Mouse (Mus musculus): ENCODE measurements around the gene Borcs5. TPM values are rescaled to one million over a fixed set of nuclear protein-coding genes. Genes with fewer than 3 reads are reported as not detected.
A peak's percentile ranks its signal among the peaks of the same experiment; 100 is the strongest.

Borcs5 gene
- polyA plus RNA-seq, 1 experiment: 8.8 TPM

GRCm38 (mm10) chr6:134695625-134696024 is 56.3 kb downstream of the Borcs5 start:
- no peak overlapping the region for H3K4me2 ChIP-seq (ENCODE audit: low read depth)
- H3K36me3 ChIP-seq (ENCODE audit: control insufficient read depth, insufficient read depth): no peaks in the 10 kb centered on the region
- no peaks in the 10 kb centered on the region for H3K79me2 ChIP-seq (ENCODE audit: control insufficient read depth, insufficient read depth)
- H3K27me3 ChIP-seq (ENCODE audit: control insufficient read depth, insufficient read depth, insufficient read length): no peaks in the 10 kb centered on the region
- H3K4me3 ChIP-seq: no peak overlapping the region
- no peak for TF ChIP-seq TCF12 (IDR thresholded peaks at IDR 0.05; ENCODE audit: insufficient read depth, poor library complexity, severe bottlenecking)
- TF ChIP-seq POLR2A (IDR thresholded peaks at IDR 0.05; ENCODE audit: insufficient read length, low read depth): no peak
- TF ChIP-seq TCF3 (IDR thresholded peaks at IDR 0.05; ENCODE audit: insufficient read length, low read depth): no peak
- no peak for TF ChIP-seq MYOG (IDR thresholded peaks at IDR 0.05; ENCODE audit: control insufficient read depth in 1 of 3, insufficient read depth in 1 of 3, insufficient read length in 2 of 3, low read depth in 2 of 3)
- no peak for TF ChIP-seq USF1 (IDR thresholded peaks at IDR 0.05; ENCODE audit: low read depth)
- no peak for TF ChIP-seq SRF (IDR thresholded peaks at IDR 0.05; ENCODE audit: control insufficient read depth, insufficient read length, low read depth)
- TF ChIP-seq E2F4 (IDR thresholded peaks at IDR 0.05; ENCODE audit: insufficient read depth): no peak
- TF ChIP-seq MAX (IDR thresholded peaks at IDR 0.05; ENCODE audit: low read depth): no peak
- no peak for TF ChIP-seq REST (IDR thresholded peaks at IDR 0.05; ENCODE audit: insufficient read depth, insufficient read length)
- no peak for TF ChIP-seq CEBPB (IDR thresholded peaks at IDR 0.05; ENCODE audit: insufficient read depth, poor library complexity, severe bottlenecking)
- no peak for TF ChIP-seq POLR2AphosphoS2 (IDR thresholded peaks at IDR 0.05; ENCODE audit: insufficient read length, low read depth)
- no peak for TF ChIP-seq MYOD1 (IDR thresholded peaks at IDR 0.05; ENCODE audit: control insufficient read depth in 1 of 3, insufficient read length in 2 of 3, low read depth in 2 of 3)
- H3ac ChIP-seq (ENCODE audit: control insufficient read depth, insufficient read length): no peak overlapping the region

- no peaks in the 10 kb centered on the region for H3K36me3 ChIP-seq (ENCODE audit: control insufficient read depth, insufficient read depth)
These were observed 56.8 kb downstream of the Borcs5 start for GRCm38 (mm10) chr6:134696146-134696545.

GRCm38 (mm10) chr6:134696554-134696953 is 57.2 kb downstream of the Borcs5 start:
- TF ChIP-seq CEBPB (IDR thresholded peaks at IDR 0.05; ENCODE audit: insufficient read depth, poor library complexity, severe bottlenecking): no peak
- TF ChIP-seq MAX (IDR thresholded peaks at IDR 0.05; ENCODE audit: low read depth): no peak
- TF ChIP-seq E2F4 (IDR thresholded peaks at IDR 0.05; ENCODE audit: insufficient read depth): no peak
- TF ChIP-seq USF1 (IDR thresholded peaks at IDR 0.05; ENCODE audit: low read depth): no peak
- no peak for TF ChIP-seq SRF (IDR thresholded peaks at IDR 0.05; ENCODE audit: control insufficient read depth, insufficient read length, low read depth)
- no peak for TF ChIP-seq TCF3 (IDR thresholded peaks at IDR 0.05; ENCODE audit: insufficient read length, low read depth)
- H3ac ChIP-seq (ENCODE audit: control insufficient read depth, insufficient read length): no peak overlapping the region
- H3K79me2 ChIP-seq (ENCODE audit: control insufficient read depth, insufficient read depth): no peaks in the 10 kb centered on the region
- no peak overlapping the region for H3K4me3 ChIP-seq
- H3K4me2 ChIP-seq (ENCODE audit: low read depth): peak overlapping the region; percentile 12
- H3K36me3 ChIP-seq (ENCODE audit: control insufficient read depth, insufficient read depth): no peaks in the 10 kb centered on the region
- no peaks in the 10 kb centered on the region for H3K27me3 ChIP-seq (ENCODE audit: control insufficient read depth, insufficient read depth, insufficient read length)

More at GRCm38 (mm10) chr6:134696146-134696545, 56.8 kb downstream of the Borcs5 start:
- no peak overlapping the region for H3ac ChIP-seq (ENCODE audit: control insufficient read depth, insufficient read length)
- no peak for TF ChIP-seq CEBPB (IDR thresholded peaks at IDR 0.05; ENCODE audit: insufficient read depth, poor library complexity, severe bottlenecking)
- TF ChIP-seq TCF3 (IDR thresholded peaks at IDR 0.05; ENCODE audit: insufficient read length, low read depth): no peak
- no peak for TF ChIP-seq MYOD1 (IDR thresholded peaks at IDR 0.05; ENCODE audit: control insufficient read depth in 1 of 3, insufficient read length in 2 of 3, low read depth in 2 of 3)
- no peak for TF ChIP-seq USF1 (IDR thresholded peaks at IDR 0.05; ENCODE audit: low read depth)
- no peak for TF ChIP-seq SRF (IDR thresholded peaks at IDR 0.05; ENCODE audit: control insufficient read depth, insufficient read length, low read depth)
- TF ChIP-seq TCF12 (IDR thresholded peaks at IDR 0.05; ENCODE audit: insufficient read depth, poor library complexity, severe bottlenecking): no peak
- TF ChIP-seq MYOG (IDR thresholded peaks at IDR 0.05; ENCODE audit: control insufficient read depth in 1 of 3, insufficient read depth in 1 of 3, insufficient read length in 2 of 3, low read depth in 2 of 3): no peak
- TF ChIP-seq REST (IDR thresholded peaks at IDR 0.05; ENCODE audit: insufficient read depth, insufficient read length): no peak
- no peak for TF ChIP-seq POLR2AphosphoS2 (IDR thresholded peaks at IDR 0.05; ENCODE audit: insufficient read length, low read depth)
- TF ChIP-seq E2F4 (IDR thresholded peaks at IDR 0.05; ENCODE audit: insufficient read depth): no peak
- no peak for TF ChIP-seq MAX (IDR thresholded peaks at IDR 0.05; ENCODE audit: low read depth)
- no peak for TF ChIP-seq POLR2A (IDR thresholded peaks at IDR 0.05; ENCODE audit: insufficient read length, low read depth)
- no peaks in the 10 kb centered on the region for H3K27me3 ChIP-seq (ENCODE audit: control insufficient read depth, insufficient read depth, insufficient read length)
- H3K4me2 ChIP-seq (ENCODE audit: low read depth): no peak overlapping the region
- no peak overlapping the region for H3K4me3 ChIP-seq
- H3K79me2 ChIP-seq (ENCODE audit: control insufficient read depth, insufficient read depth): no peaks in the 10 kb centered on the region

GRCm38 (mm10) chr6:134698243-134698642 is 58.9 kb downstream of the Borcs5 start:
- H3K4me3 ChIP-seq: no peak overlapping the region

More at GRCm38 (mm10) chr6:134698243-134698642, 58.9 kb downstream of the Borcs5 start:
- H3ac ChIP-seq (ENCODE audit: control insufficient read depth, insufficient read length): no peak overlapping the region
- no peak overlapping the region for H3K4me2 ChIP-seq (ENCODE audit: low read depth)
- TF ChIP-seq POLR2AphosphoS2 (IDR thresholded peaks at IDR 0.05; ENCODE audit: insufficient read length, low read depth) (no peak), E2F4 (IDR thresholded peaks at IDR 0.05; ENCODE audit: insufficient read depth) (no peak), MAX (IDR thresholded peaks at IDR 0.05; ENCODE audit: low read depth) (no peak), TCF3 (IDR thresholded peaks at IDR 0.05; ENCODE audit: insufficient read length, low read depth) (no peak), REST (IDR thresholded peaks at IDR 0.05; ENCODE audit: insufficient read depth, insufficient read length) (no peak), POLR2A (IDR thresholded peaks at IDR 0.05; ENCODE audit: insufficient read length, low read depth) (no peak), MYOG (IDR thresholded peaks at IDR 0.05; ENCODE audit: control insufficient read depth in 1 of 3, insufficient read depth in 1 of 3, insufficient read length in 2 of 3, low read depth in 2 of 3) (no peak), MYOD1 (IDR thresholded peaks at IDR 0.05; ENCODE audit: control insufficient read depth in 1 of 3, insufficient read length in 2 of 3, low read depth in 2 of 3) (no peak), SRF (IDR thresholded peaks at IDR 0.05; ENCODE audit: control insufficient read depth, insufficient read length, low read depth) (no peak), CEBPB (IDR thresholded peaks at IDR 0.05; ENCODE audit: insufficient read depth, poor library complexity, severe bottlenecking) (no peak), USF1 (IDR thresholded peaks at IDR 0.05; ENCODE audit: low read depth) (no peak), TCF12 (IDR thresholded peaks at IDR 0.05; ENCODE audit: insufficient read depth, poor library complexity, severe bottlenecking) (no peak)
- H3K36me3 ChIP-seq (ENCODE audit: control insufficient read depth, insufficient read depth): no peaks in the 10 kb centered on the region
- H3K27me3 ChIP-seq (ENCODE audit: control insufficient read depth, insufficient read depth, insufficient read length): no peaks in the 10 kb centered on the region
- H3K79me2 ChIP-seq (ENCODE audit: control insufficient read depth, insufficient read depth): no peaks in the 10 kb centered on the region

Measured in myocyte (in vitro differentiated cells).